Mouse (Mus musculus): ENCODE results near the gene Zfp281. TPM values are rescaled to one million over a fixed set of nuclear protein-coding genes. Genes with fewer than 3 reads are reported as not detected.

The Zfp281 gene
- polyA plus RNA-seq, 2 experiments = 2.9 to 6.7 TPM

DNA sequence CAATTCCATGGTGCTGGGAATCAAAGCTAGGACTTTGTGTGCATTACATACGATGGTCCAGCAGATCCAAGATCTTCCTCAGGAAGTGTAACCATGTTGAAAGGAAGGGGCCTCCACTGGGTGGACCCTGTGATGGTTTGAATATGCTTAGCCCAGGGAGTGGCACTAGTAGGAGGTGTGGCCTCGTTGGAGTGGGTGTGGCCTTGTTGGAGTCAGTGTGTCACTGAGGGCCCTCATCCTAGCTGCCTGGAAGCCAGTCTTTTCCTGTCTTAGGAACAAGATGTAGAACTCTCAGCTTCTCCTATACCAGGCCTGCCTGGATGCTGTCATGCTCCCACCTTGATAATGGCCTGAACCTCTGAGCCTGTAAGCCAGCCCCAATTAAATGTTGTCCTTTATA, 27.9 kb upstream of the Zfp281 start:
- DNase-seq (ENCODE audit: low read depth in 3 of 3, low spot score in 3 of 3) = no peak
- WGBS (ENCODE audit: insufficient replicate concordance) = 45% methylated on average over 2 of the region's 2 CpGs
- H3K4me2 ChIP-seq (ENCODE audit: low read depth) = no peak overlapping the region
- H3K4me1 ChIP-seq (replicated peaks; ENCODE audit: control insufficient read depth in 2 of 2, insufficient read depth in 2 of 2, low read length in 1 of 2) = no peaks in the 10 kb centered on the region
- H3K36me3 ChIP-seq (replicated peaks; ENCODE audit: control insufficient read depth, insufficient read depth, low read depth) = no peaks in the 10 kb centered on the region
- H3K27me3 ChIP-seq (ENCODE audit: control insufficient read depth, insufficient read depth, low read length) = no peaks in the 10 kb centered on the region
- H3K27ac ChIP-seq = no peak overlapping the region
- no peak overlapping the region for H3K9ac ChIP-seq (replicated peaks)
- ATAC-seq (ENCODE audit: insufficient read depth) = no peak
- no peak overlapping the region for H3K4me3 ChIP-seq (ENCODE audit: insufficient read depth in 1 of 2, low read depth in 2 of 2, low read length in 2 of 2)
- H3K9me3 ChIP-seq (ENCODE audit: control insufficient read depth, low read length) = no peaks in the 10 kb centered on the region
- TF ChIP-seq CTCF (IDR thresholded peaks at IDR 0.05; ENCODE audit: low read depth) = no peak
- TF ChIP-seq EP300 (IDR thresholded peaks at IDR 0.05; ENCODE audit: low read depth) = no peak

DNA sequence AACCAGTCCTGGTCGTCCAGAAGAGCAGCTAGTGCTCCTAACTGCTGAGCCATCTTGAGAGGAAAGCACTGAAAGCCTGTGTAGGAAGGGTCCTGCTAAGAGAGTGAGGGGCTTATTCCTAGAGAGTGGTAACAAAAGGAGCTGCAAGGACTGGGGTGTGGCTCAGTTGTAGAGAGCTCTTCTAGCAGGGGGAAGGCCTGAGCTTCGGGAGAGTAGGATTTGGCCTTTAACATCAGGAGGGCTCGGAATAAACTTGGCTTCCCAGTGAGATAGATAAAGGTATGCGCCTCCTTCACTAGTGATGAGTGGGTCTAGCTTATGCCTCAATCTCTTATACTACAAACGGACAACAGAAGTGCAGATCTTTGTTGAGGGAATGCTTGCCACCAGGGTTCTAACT, 26.4 kb upstream of the Zfp281 start:
- H3K36me3 ChIP-seq (replicated peaks; ENCODE audit: control insufficient read depth, insufficient read depth, low read depth) = no peaks in the 10 kb centered on the region
- no peak overlapping the region for H3K4me2 ChIP-seq (ENCODE audit: low read depth)
- H3K4me1 ChIP-seq (replicated peaks; ENCODE audit: control insufficient read depth in 2 of 2, insufficient read depth in 2 of 2, low read length in 1 of 2) = no peaks in the 10 kb centered on the region
- no peaks in the 10 kb centered on the region for H3K9me3 ChIP-seq (ENCODE audit: control insufficient read depth, low read length)
- no peak overlapping the region for H3K9ac ChIP-seq (replicated peaks)
- H3K27ac ChIP-seq = no peak overlapping the region
- H3K27me3 ChIP-seq (ENCODE audit: control insufficient read depth, insufficient read depth, low read length) = no peaks in the 10 kb centered on the region
- 66% methylated on average over 5 of the region's 5 CpGs for WGBS (ENCODE audit: insufficient replicate concordance)
- no peak overlapping the region for H3K4me3 ChIP-seq (ENCODE audit: insufficient read depth in 1 of 2, low read depth in 2 of 2, low read length in 2 of 2)
- no peak for ATAC-seq (ENCODE audit: insufficient read depth)
- no peak for TF ChIP-seq EP300 (IDR thresholded peaks at IDR 0.05; ENCODE audit: low read depth)
- TF ChIP-seq CTCF (IDR thresholded peaks at IDR 0.05; ENCODE audit: low read depth) = no peak
- no peak for DNase-seq (ENCODE audit: low read depth in 3 of 3, low spot score in 3 of 3)

DNA sequence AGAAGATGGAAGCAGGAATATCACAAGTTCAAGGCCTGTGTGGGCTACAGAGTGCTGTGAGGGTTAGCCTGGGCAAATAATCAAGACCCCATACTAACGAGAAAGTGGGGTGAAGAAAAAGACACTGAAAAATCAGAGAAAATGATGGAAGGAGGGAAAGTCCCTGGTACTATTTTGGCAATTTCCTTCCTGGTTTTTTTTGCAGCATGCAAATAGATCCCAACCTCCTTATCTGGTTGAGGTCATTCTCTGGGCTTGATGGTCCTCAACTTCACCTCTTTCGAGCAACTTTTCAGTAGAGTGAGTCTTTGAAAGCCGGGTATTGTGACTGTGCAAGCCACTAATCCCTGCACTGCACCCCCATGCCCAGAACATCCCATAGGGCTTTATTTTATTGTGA, 24.6 kb upstream of the Zfp281 start:
- Histone ChIP-seq H3K9ac (replicated peaks) (no peak overlapping the region), H3K9me3 (ENCODE audit: control insufficient read depth, low read length) (no peaks in the 10 kb centered on the region), H3K36me3 (replicated peaks; ENCODE audit: control insufficient read depth, insufficient read depth, low read depth) (no peaks in the 10 kb centered on the region), H3K4me1 (replicated peaks; ENCODE audit: control insufficient read depth in 2 of 2, insufficient read depth in 2 of 2, low read length in 1 of 2) (no peaks in the 10 kb centered on the region), H3K4me3 (ENCODE audit: insufficient read depth in 1 of 2, low read depth in 2 of 2, low read length in 2 of 2) (no peak overlapping the region), H3K27me3 (ENCODE audit: control insufficient read depth, insufficient read depth, low read length) (no peaks in the 10 kb centered on the region), H3K27ac (no peak overlapping the region), H3K4me2 (ENCODE audit: low read depth) (no peak overlapping the region)
- no peak for DNase-seq (ENCODE audit: low read depth in 3 of 3, low spot score in 3 of 3)
- no peak for ATAC-seq (ENCODE audit: insufficient read depth)
- TF ChIP-seq EP300 (IDR thresholded peaks at IDR 0.05; ENCODE audit: low read depth) (no peak), CTCF (IDR thresholded peaks at IDR 0.05; ENCODE audit: low read depth) (no peak)
- WGBS (ENCODE audit: insufficient replicate concordance) = 49% methylated on average over 3 of the region's 3 CpGs

- no peaks in the 10 kb centered on the region for H3K36me3 ChIP-seq (replicated peaks; ENCODE audit: control insufficient read depth, insufficient read depth, low read depth)
- no peak for ATAC-seq (ENCODE audit: insufficient read depth)
- H3K9ac ChIP-seq (replicated peaks) = no peak overlapping the region
- no peak overlapping the region for H3K27ac ChIP-seq
- H3K27me3 ChIP-seq (ENCODE audit: control insufficient read depth, insufficient read depth, low read length) = no peaks in the 10 kb centered on the region
- H3K9me3 ChIP-seq (ENCODE audit: control insufficient read depth, low read length) = no peaks in the 10 kb centered on the region
- whole genome bisulfite sequencing (ENCODE audit: insufficient replicate concordance) = 54% methylated on average over 9 of the region's 9 CpGs
- no peak overlapping the region for H3K4me2 ChIP-seq (ENCODE audit: low read depth)
- H3K4me1 ChIP-seq (replicated peaks; ENCODE audit: control insufficient read depth in 2 of 2, insufficient read depth in 2 of 2, low read length in 1 of 2) = no peaks in the 10 kb centered on the region
- no peak for DNase-seq (ENCODE audit: low read depth in 3 of 3, low spot score in 3 of 3)
- H3K4me3 ChIP-seq (ENCODE audit: insufficient read depth in 1 of 2, low read depth in 2 of 2, low read length in 2 of 2) = no peak overlapping the region
- no peak for TF ChIP-seq CTCF (IDR thresholded peaks at IDR 0.05; ENCODE audit: low read depth)
- no peak for TF ChIP-seq EP300 (IDR thresholded peaks at IDR 0.05; ENCODE audit: low read depth)
Observed at GRCm38 (mm10) chr1:136600647-136601345, 23.9 kb upstream of the Zfp281 start.

DNA sequence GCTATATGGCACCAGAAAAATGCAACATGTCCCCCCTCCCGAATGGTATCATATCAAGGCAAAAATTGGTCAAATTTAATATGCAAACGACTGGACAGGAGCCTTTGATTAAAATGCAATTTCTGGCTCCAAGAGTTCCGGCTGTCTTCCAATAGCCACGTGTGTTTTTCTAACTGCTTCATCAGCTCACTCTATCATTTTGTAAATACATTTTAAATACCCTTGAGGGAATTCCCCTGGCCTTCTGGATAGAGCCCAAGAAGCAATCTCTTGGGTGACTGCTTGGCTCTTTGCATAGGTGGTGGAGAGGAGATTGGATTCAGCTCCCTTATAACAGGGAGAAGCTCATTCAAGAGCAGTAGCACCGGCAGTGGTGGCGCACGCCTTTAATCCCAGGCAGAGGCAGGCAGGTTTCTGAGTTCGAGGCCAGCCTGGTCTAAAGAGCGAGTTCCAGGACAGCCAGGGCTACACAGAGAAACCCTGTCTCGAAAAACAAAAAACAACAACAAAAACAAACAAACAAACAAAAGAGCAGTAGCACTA, 23.3 kb upstream of the Zfp281 start:
- Histone ChIP-seq H3K9ac (replicated peaks) (no peak overlapping the region), H3K9me3 (ENCODE audit: control insufficient read depth, low read length) (no peaks in the 10 kb centered on the region), H3K27me3 (ENCODE audit: control insufficient read depth, insufficient read depth, low read length) (no peaks in the 10 kb centered on the region), H3K27ac (no peak overlapping the region), H3K4me3 (ENCODE audit: insufficient read depth in 1 of 2, low read depth in 2 of 2, low read length in 2 of 2) (no peak overlapping the region), H3K4me2 (ENCODE audit: low read depth) (no peak overlapping the region), H3K4me1 (replicated peaks; ENCODE audit: control insufficient read depth in 2 of 2, insufficient read depth in 2 of 2, low read length in 1 of 2) (no peaks in the 10 kb centered on the region), H3K36me3 (replicated peaks; ENCODE audit: control insufficient read depth, insufficient read depth, low read depth) (no peaks in the 10 kb centered on the region)
- DNase-seq (ENCODE audit: low read depth in 3 of 3, low spot score in 3 of 3) (no peak), ATAC-seq (ENCODE audit: insufficient read depth) (no peak)
- WGBS (ENCODE audit: insufficient replicate concordance) = 68% methylated on average over 10 of the region's 10 CpGs
- no peak for TF ChIP-seq EP300 (IDR thresholded peaks at IDR 0.05; ENCODE audit: low read depth)
- TF ChIP-seq CTCF (IDR thresholded peaks at IDR 0.05; ENCODE audit: low read depth) = no peak

All from liver, embryonic 14.5 days (tissue).